Mouse (Mus musculus) CH12.LX (cell line): Measurements from ENCODE around the gene Zfpl1.

Experiments
- CTCF ChIP-seq, 2 experiments: IDR thresholded peaks in 1 of 2; conservative IDR thresholded peaks in 1 of 2; 2 replicates each; pipeline ENCODE4 v1.5.1; 2011 to 2012; ENCODE audit warnings: low read depth in 2 of 2, low read length in 2 of 2, improper control_type of control experiment in 1 of 2, inconsistent platforms in 1 of 2, mild to moderate bottlenecking in 1 of 2, moderate library complexity in 1 of 2
- KAT2A ChIP-seq: IDR thresholded peaks from 2 replicates; pipeline ENCODE4 v1.6.1; 2012; ENCODE audit warnings: low read length, improper control_type of control experiment, inconsistent platforms; ENCODE audit not compliant: insufficient replicate concordance
- MAFK ChIP-seq: IDR thresholded peaks from 2 replicates; pipeline ENCODE4 v1.6.1; 2011; ENCODE audit warnings: low read length, improper control_type of control experiment; ENCODE audit not compliant: insufficient replicate concordance
- MAX ChIP-seq: IDR thresholded peaks from 2 replicates; pipeline ENCODE4 v1.6.1; 2011; ENCODE audit warnings: low read length, improper control_type of control experiment
- NRF1 ChIP-seq: IDR thresholded peaks from 2 replicates; pipeline ENCODE4 v1.6.1; 2014; ENCODE audit warnings: low read depth, mild to moderate bottlenecking, inconsistent platforms, low read length, improper control_type of control experiment, moderate library complexity
- POLR2A ChIP-seq: IDR thresholded peaks from 2 replicates; pipeline ENCODE4 v1.6.1; 2011; ENCODE audit warnings: low read depth, mild to moderate bottlenecking, improper control_type of control experiment, low read length
- TCF12 ChIP-seq: IDR thresholded peaks from 2 replicates; pipeline ENCODE4 v1.6.1; 2014; ENCODE audit warnings: low read depth, mild to moderate bottlenecking, inconsistent platforms, low read length, improper control_type of control experiment
- USF1 ChIP-seq: IDR thresholded peaks from 2 replicates; pipeline ENCODE4 v1.6.1; 2014; ENCODE audit warnings: low read depth, mild to moderate bottlenecking, inconsistent platforms, low read length, improper control_type of control experiment
- ZNF384 ChIP-seq: IDR thresholded peaks from 2 replicates; pipeline ENCODE4 v1.6.1; 2012; ENCODE audit warnings: low read depth, low read length, improper control_type of control experiment, inconsistent platforms

DNA sequence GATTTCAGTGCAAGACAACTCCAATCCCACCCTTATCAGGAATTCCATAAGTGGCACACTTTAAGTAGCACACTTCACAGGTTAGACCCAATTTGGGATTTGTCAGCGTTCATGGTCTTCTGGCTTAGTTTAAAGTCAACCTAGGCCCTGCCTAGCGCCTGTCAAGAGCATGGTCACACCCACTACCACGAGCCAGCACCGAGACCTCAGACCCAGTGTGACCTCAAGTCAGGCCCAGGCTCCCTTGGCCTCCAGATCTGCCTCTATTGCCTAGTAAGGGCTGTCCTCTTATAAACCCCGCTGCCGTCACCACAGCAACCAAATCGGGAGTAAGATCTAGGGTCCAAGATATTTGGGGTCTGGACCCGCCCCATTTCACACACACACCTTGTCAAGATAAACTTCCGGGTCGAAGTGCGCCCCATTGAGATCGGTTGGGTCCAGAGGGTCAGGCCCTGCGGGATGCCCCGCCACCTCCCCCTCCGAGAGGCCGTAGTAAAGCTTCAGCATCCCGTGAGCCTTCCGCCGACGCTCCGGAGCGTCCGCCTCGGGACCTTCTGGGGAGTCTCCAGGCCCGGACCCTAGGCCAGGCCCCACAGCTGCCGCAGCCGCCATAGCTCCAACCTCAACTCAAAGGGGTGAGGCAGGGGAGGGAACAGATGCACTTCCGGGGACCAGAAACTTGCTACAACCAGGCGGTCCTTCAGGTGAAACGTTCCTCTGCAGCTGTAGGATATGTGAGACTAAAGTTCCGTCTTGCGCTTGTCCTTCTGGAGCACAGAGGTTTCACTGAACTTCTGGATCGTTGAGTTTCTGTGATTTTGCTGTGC, 8.0 kb downstream of the Zfpl1 start, which contains the start of gene Vps51:
- TF ChIP-seq MAFK (no peak), POLR2A (peak; percentile 72), CTCF (conservative IDR thresholded peaks at IDR 0.05 in 1 of 2, IDR thresholded peaks at IDR 0.05 in 1 of 2; ENCODE audit: low read depth in 2 of 2, low read length in 2 of 2) (no peak), USF1 (no peak), KAT2A (peak; percentile 91; the same call in 1 of the 2 replicates), MAX (peak; percentile 88), TCF12 (peak; percentile 86), ZNF384 (peak; percentile 50), NRF1 (peak; percentile 55)
